Mouse (Mus musculus) mouse embryonic stem cell (cell line): ENCODE results near the gene Pacrg.

Source experiments
- in situ Hi-C, 2 experiments: fragments of 300-500 bp; cut with MboI; formaldehyde crosslinking; loops; 1 replicate in 1 of 2; 3 replicates in 1 of 2; pipeline ENCODE4 v1.14.3; 2019 to 2020; ENCODE audit warnings: low sequenced_read_pairs in 2 of 2, low pct_unique_long_range_greater_than_20kb in 1 of 2, mixed read lengths in 1 of 2; ENCODE audit not compliant: unreplicated experiment in 1 of 2

The Pacrg gene

GRCm38 (mm10) chr17:10476807-10477206 is 363.3 kb downstream of the Pacrg start:
- in situ Hi-C loops, result no loop called here

GRCm38 (mm10) chr17:10474972-10475371 is 365.1 kb downstream of the Pacrg start:
- in situ Hi-C loops, result no loop called here

GRCm38 (mm10) chr17:10473826-10474384 is 366.2 kb downstream of the Pacrg start:
- in situ Hi-C loops, result no loop called here

- in situ Hi-C loops, result no loop called here
These were observed 366.9 kb downstream of the Pacrg start for GRCm38 (mm10) chr17:10473175-10473574.

- in situ Hi-C loops, result no loop called here
These were observed 370.1 kb downstream of the Pacrg start for GRCm38 (mm10) chr17:10469874-10470568.

- in situ Hi-C loops, result no loop called here
These were observed 373.0 kb downstream of the Pacrg start for GRCm38 (mm10) chr17:10467102-10467501.

- in situ Hi-C loops, result no loop called here
These were observed 374.6 kb downstream of the Pacrg start for GRCm38 (mm10) chr17:10465467-10465866.

GRCm38 (mm10) chr17:10464700-10465099 is 375.4 kb downstream of the Pacrg start:
- in situ Hi-C loops, result no loop called here

- in situ Hi-C loops, result no loop called here
These were observed 376.5 kb downstream of the Pacrg start for GRCm38 (mm10) chr17:10463626-10464025.

GRCm38 (mm10) chr17:10460916-10461315 is 379.2 kb downstream of the Pacrg start:
- in situ Hi-C loops, result no loop called here

- in situ Hi-C loops, result no loop called here
These were observed 381.4 kb downstream of the Pacrg start for GRCm38 (mm10) chr17:10458743-10459142.

- in situ Hi-C loops, result no loop called here
These were observed 383.7 kb downstream of the Pacrg start for GRCm38 (mm10) chr17:10456409-10456808.

- in situ Hi-C loops, result no loop called here
These were observed 384.1 kb downstream of the Pacrg start for GRCm38 (mm10) chr17:10455961-10456360.

- in situ Hi-C loops, result no loop called here
These were observed 385.7 kb downstream of the Pacrg start for GRCm38 (mm10) chr17:10454406-10454805.

- in situ Hi-C loops, result no loop called here
These were observed 387.3 kb downstream of the Pacrg start for GRCm38 (mm10) chr17:10452801-10453200.

- in situ Hi-C loops, result no loop called here
These were observed 388.6 kb downstream of the Pacrg start for GRCm38 (mm10) chr17:10451306-10452077.

- in situ Hi-C loops, result no loop called here
These were observed 390.3 kb downstream of the Pacrg start for GRCm38 (mm10) chr17:10449800-10450299.

GRCm38 (mm10) chr17:10448417-10448816 is 391.7 kb downstream of the Pacrg start:
- in situ Hi-C loops, result no loop called here

- in situ Hi-C loops, result no loop called here
These were observed 398.5 kb downstream of the Pacrg start for GRCm38 (mm10) chr17:10441501-10442111.
